Mouse (Mus musculus) heart, postnatal 25 days (tissue): Measurements from ENCODE around the gene Rhot2. TPM values are rescaled to one million over a fixed set of nuclear protein-coding genes. Genes with fewer than 3 reads are reported as not detected.

Experiments
- DNase-seq: peaks from one replicate; pipeline ENCODE4 v3.0.0; 2022; ENCODE audit warnings: low spot score
- intact Hi-C: fragments of 180-260 bp; cut with DNase I; formaldehyde crosslinking; loops from one replicate; pipeline ENCODE4 v1.15.1; 2025
- total RNA-seq, 2 experiments: library from RNA; stranded (reverse); gene quantifications; 2 replicates each; pipeline ENCODE4 v1.2.3; 2021

Gene Rhot2
- total RNA-seq, 2 experiments from 2014 or later: 120 to 125 TPM

- intact Hi-C loops: no loop called here
- no peak for DNase-seq
These were observed 15.6 kb upstream of the Rhot2 start for GRCm38 (mm10) chr17:25860229-25860628.

GRCm38 (mm10) chr17:25843636-25844395 is 835 bp downstream of the Rhot2 start:
- DNase-seq: no peak
- intact Hi-C loops: loop anchor here (1.0 kb wide), 1 partner anchor 15 kb away; no protein-coding TSS in a partner anchor

GRCm38 (mm10) chr17:25843122-25843521 is 1.5 kb downstream of the Rhot2 start:
- intact Hi-C loops: no loop called here
- DNase-seq: no peak

GRCm38 (mm10) chr17:25842509-25842908 is 2.1 kb downstream of the Rhot2 start:
- intact Hi-C loops: no loop called here
- no peak for DNase-seq

- intact Hi-C loops: no loop called here
- DNase-seq: no peak
These were observed 3.4 kb downstream of the Rhot2 start, which contains the start of gene Gm20683 for GRCm38 (mm10) chr17:25841117-25841880. Gm20683 (minus strand) TSS chr17:25841763.

GRCm38 (mm10) chr17:25840519-25840918 is 4.1 kb downstream of the Rhot2 start:
- intact Hi-C loops: no loop called here

GRCm38 (mm10) chr17:25839455-25840235 is 5.0 kb downstream of the Rhot2 start:
- intact Hi-C loops: no loop called here
- no peak for DNase-seq

More at GRCm38 (mm10) chr17:25840519-25840918, 4.1 kb downstream of the Rhot2 start:
- no peak for DNase-seq

- DNase-seq: no peak
- intact Hi-C loops: no loop called here
These were observed 5.7 kb downstream of the Rhot2 start for GRCm38 (mm10) chr17:25838904-25839303.

GRCm38 (mm10) chr17:25837533-25837932 is 7.1 kb downstream of the Rhot2 start:
- DNase-seq: no peak
- intact Hi-C loops: no loop called here

GRCm38 (mm10) chr17:25837076-25837410 is 7.6 kb downstream of the Rhot2 start, which contains the start of gene Rhbdl1:
Rhbdl1 (minus strand) TSS chr17:25837295.
- peak; percentile 51 for DNase-seq

GRCm38 (mm10) chr17:25836397-25837075 is 8.1 kb downstream of the Rhot2 start:
- intact Hi-C loops: no loop called here
- no peak for DNase-seq

More at GRCm38 (mm10) chr17:25837076-25837410, 7.6 kb downstream of the Rhot2 start, which contains the start of gene Rhbdl1:
- intact Hi-C loops: no loop called here

- intact Hi-C loops: no loop called here
These were observed 8.8 kb downstream of the Rhot2 start for GRCm38 (mm10) chr17:25835816-25836215.

GRCm38 (mm10) chr17:25835301-25835700 is 9.3 kb downstream of the Rhot2 start:
- DNase-seq: no peak
- intact Hi-C loops: no loop called here

More at GRCm38 (mm10) chr17:25835816-25836215, 8.8 kb downstream of the Rhot2 start:
- DNase-seq: no peak

- DNase-seq: no peak
- intact Hi-C loops: loop anchor here (5.0 kb wide), 1 partner anchor 33 kb away; the partner anchor contains the start of gene Mcrip2
These were observed 9.9 kb downstream of the Rhot2 start for GRCm38 (mm10) chr17:25834595-25835222.

- intact Hi-C loops: loop anchor here (5.0 kb wide), 1 partner anchor 33 kb away; the partner anchor contains the start of gene Mcrip2
- no peak for DNase-seq
These were observed 10.6 kb downstream of the Rhot2 start for GRCm38 (mm10) chr17:25833961-25834594.

- intact Hi-C loops: loop anchor here (5.0 kb wide), 1 partner anchor 34 kb away; the partner anchor contains the start of gene Mcrip2
- DNase-seq: peak; percentile 88
These were observed 11.4 kb downstream of the Rhot2 start, which contains the start of gene Stub1 for GRCm38 (mm10) chr17:25833291-25833663. Stub1 (minus strand) TSS chr17:25833404.

- peak; percentile 99 for DNase-seq
- intact Hi-C loops: loop anchor here (5.0 kb wide), 1 partner anchor 35 kb away; the partner anchor contains the start of gene Mcrip2
These were observed 12.0 kb downstream of the Rhot2 start for GRCm38 (mm10) chr17:25832436-25833290.
